Mouse (Mus musculus) ovary, postnatal 14 days (tissue): Measurements from ENCODE around the gene Slc22a23.

Source experiments
- DNase-seq: peaks from one replicate; pipeline ENCODE4 v3.0.0; 2022; ENCODE audit warnings: low spot score

The Slc22a23 gene

GRCm38 (mm10) chr13:34343719-34344375 is 1.1 kb downstream of the Slc22a23 start:
- DNase-seq = no peak

- no peak for DNase-seq
Observed at GRCm38 (mm10) chr13:34342286-34342890, 2.6 kb downstream of the Slc22a23 start.

GRCm38 (mm10) chr13:34336895-34337294 is 8.1 kb downstream of the Slc22a23 start:
- DNase-seq = no peak

- no peak for DNase-seq
Observed at GRCm38 (mm10) chr13:34334847-34335246, 10.1 kb downstream of the Slc22a23 start.

GRCm38 (mm10) chr13:34332762-34333161 is 12.2 kb downstream of the Slc22a23 start:
- no peak for DNase-seq

GRCm38 (mm10) chr13:34331399-34332186 is 13.4 kb downstream of the Slc22a23 start:
- DNase-seq = no peak

- DNase-seq = no peak
Observed at GRCm38 (mm10) chr13:34329589-34329988, 15.4 kb downstream of the Slc22a23 start.

- no peak for DNase-seq
Observed at GRCm38 (mm10) chr13:34326992-34327391, 18.0 kb downstream of the Slc22a23 start.

- DNase-seq = no peak
Observed at GRCm38 (mm10) chr13:34323361-34323760, 21.6 kb downstream of the Slc22a23 start.

- DNase-seq = no peak
Observed at GRCm38 (mm10) chr13:34320482-34320881, 24.5 kb downstream of the Slc22a23 start.

- DNase-seq = no peak
Observed at GRCm38 (mm10) chr13:34317051-34317450, 27.9 kb downstream of the Slc22a23 start.

GRCm38 (mm10) chr13:34316511-34316910 is 28.5 kb downstream of the Slc22a23 start:
- DNase-seq = no peak

- DNase-seq = no peak
Observed at GRCm38 (mm10) chr13:34313033-34313491, 31.9 kb downstream of the Slc22a23 start.

GRCm38 (mm10) chr13:34312346-34313002 is 32.5 kb downstream of the Slc22a23 start:
- DNase-seq = no peak

GRCm38 (mm10) chr13:34311593-34311992 is 33.4 kb downstream of the Slc22a23 start:
- no peak for DNase-seq

- DNase-seq = no peak
Observed at GRCm38 (mm10) chr13:34308604-34308927, 36.4 kb downstream of the Slc22a23 start.

GRCm38 (mm10) chr13:34307696-34308603 is 37.0 kb downstream of the Slc22a23 start:
- DNase-seq = no peak

- no peak for DNase-seq
Observed at GRCm38 (mm10) chr13:34305964-34306671, 38.9 kb downstream of the Slc22a23 start.

- no peak for DNase-seq
Observed at GRCm38 (mm10) chr13:34304896-34305295, 40.1 kb downstream of the Slc22a23 start.

- DNase-seq = no peak
Observed at GRCm38 (mm10) chr13:34303386-34304016, 41.5 kb downstream of the Slc22a23 start.
